8 mouse cellular contexts compared by ENCODE assay signal in the genomic region with DNA sequence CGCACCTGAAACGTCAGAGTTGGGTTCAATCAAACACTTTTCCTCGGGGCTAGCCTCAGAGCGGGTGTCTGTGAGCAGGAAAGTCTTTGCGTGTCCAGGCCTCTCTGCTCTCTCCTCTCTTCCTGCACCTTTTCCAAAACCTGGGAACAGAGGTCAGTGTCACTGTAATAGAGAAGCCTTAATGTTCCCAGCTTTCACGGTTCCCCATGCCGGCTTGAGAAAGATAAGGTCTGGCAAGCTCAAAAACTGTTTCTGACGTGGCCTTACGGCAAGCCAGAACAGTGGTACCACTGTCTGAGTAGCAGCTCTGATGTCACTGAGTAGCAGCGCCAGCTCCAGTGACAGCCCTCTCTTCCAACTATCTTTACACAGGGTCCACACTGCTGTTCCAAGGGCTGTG. TPM values are rescaled to one million over a fixed set of nuclear protein-coding genes. Genes with fewer than 3 reads are reported as not detected.
DNase-seq lines count a peak whose midpoint lies in the region; ATAC-seq and TF ChIP-seq lines count a peak whose summit lies in the region.

No protein-coding gene starts in this region.

- H3K27me3 ChIP-seq in heart, embryonic 14.5 days (ENCODE audit: control insufficient read depth, insufficient read depth, low read length): no peaks in the 10 kb centered on the region
- H3K27me3 ChIP-seq in forebrain, postnatal 0 days (ENCODE audit: insufficient read depth, low read length): no peaks in the 10 kb centered on the region

- no peak for ATAC-seq in heart, embryonic 14.5 days (ENCODE audit: insufficient number of reproducible peaks, insufficient read depth, low FRiP score, low read depth)
- ATAC-seq in forebrain, postnatal 0 days: no peak
- no peak for ATAC-seq in activated CD4-positive, CD25-positive, alpha-beta regulatory T cell, adult 4 months

- peak overlapping the region in 1 of 2 experiments; percentile 31; a peak in 1 of 4 replicates for H3K27ac ChIP-seq in heart, embryonic 14.5 days (replicated peaks in 1 of 2; ENCODE audit: control insufficient read depth in 1 of 2, insufficient read depth in 1 of 2, low read depth in 2 of 2, low read length in 2 of 2)
- H3K27ac ChIP-seq in ES-E14 (ENCODE audit: insufficient read depth, low read depth, low read length, poor library complexity, severe bottlenecking) (no peak overlapping the region), macrophage (no peak overlapping the region)
- no peak overlapping the region for H3K27ac ChIP-seq in forebrain, postnatal 0 days (ENCODE audit: low read depth, low read length)

- H3K36me3 ChIP-seq in heart, embryonic 14.5 days (ENCODE audit: control insufficient read depth, insufficient read depth, low read length): peaks cover 54% of the 10 kb centered on the region
- H3K36me3 ChIP-seq in ES-E14 (ENCODE audit: control insufficient read depth, insufficient read depth, low read length, poor library complexity, severe bottlenecking) (peaks cover 26% of the 10 kb centered on the region), macrophage (ENCODE audit: inconsistent target) (peaks cover 33% of the 10 kb centered on the region)
- H3K36me3 ChIP-seq in forebrain, postnatal 0 days (ENCODE audit: insufficient read depth): peaks cover 50% of the 10 kb centered on the region

- no peaks in the 10 kb centered on the region for H3K79me2 ChIP-seq in macrophage (ENCODE audit: inconsistent target)

- in situ Hi-C loops in ES-E14 (cut with MboI; ENCODE audit: low sequenced_read_pairs in 2 of 2, unreplicated experiment in 2 of 2): no loop called here

- no peak for DNase-seq in heart, adult 9 months (ENCODE audit: low spot score in 2 of 2)
- no peak for DNase-seq in ES-E14 (ENCODE audit: low read depth, low spot score)
- DNase-seq in forebrain, postnatal 0 days: no peak
- DNase-seq in thymus, postnatal 25 days: no peak
- DNase-seq in ovary, adult 18-20 months (ENCODE audit: low spot score): no peak

- peak overlapping the region; percentile 92 for H3K4me2 ChIP-seq in heart, embryonic 14.5 days (ENCODE audit: low read length)
- H3K4me2 ChIP-seq in forebrain, postnatal 0 days (ENCODE audit: low read depth): peak overlapping the region; percentile 98

- peak overlapping the region; percentile 76 for H3K9ac ChIP-seq in heart, embryonic 14.5 days (ENCODE audit: low read length)
- peak overlapping the region; percentile 64; the same call in 1 of the 2 replicates for H3K9ac ChIP-seq in ES-E14 (ENCODE audit: insufficient read depth, low read depth, low read length, poor library complexity, severe bottlenecking)
- H3K9ac ChIP-seq in forebrain, postnatal 0 days: peak overlapping the region; percentile 64

- H3K4me1 ChIP-seq in heart, embryonic 14.5 days (ENCODE audit: control insufficient read depth in 2 of 2, insufficient read depth in 2 of 2, low read length in 2 of 2): peaks cover 11 to 12% of the 10 kb centered on the region in 2 experiments
- peaks cover 0 to 7% of the 10 kb centered on the region in 2 experiments; a peak in 1 of 4 replicates for H3K4me1 ChIP-seq in ES-E14 (ENCODE audit: control insufficient read depth in 2 of 2, insufficient read depth in 2 of 2, low read length in 2 of 2, poor library complexity in 1 of 2)
- peaks cover 16% of the 10 kb centered on the region; the same call in 1 of the 2 replicates for H3K4me1 ChIP-seq in forebrain, postnatal 0 days (ENCODE audit: insufficient read depth)

- no peaks in the 10 kb centered on the region for H3K9me3 ChIP-seq in heart, embryonic 14.5 days (ENCODE audit: control insufficient read depth, low read length)
- no peaks in the 10 kb centered on the region for H3K9me3 ChIP-seq in ES-E14 (ENCODE audit: control insufficient read depth, insufficient read depth, low read depth, low read length)
- no peaks in the 10 kb centered on the region for H3K9me3 ChIP-seq in forebrain, postnatal 0 days (ENCODE audit: low read length)

- 40% methylated on average over 10 of the region's 10 CpGs for WGBS in heart, embryonic 14.5 days
- 61% methylated on average over 10 of the region's 10 CpGs for WGBS in forebrain, postnatal 0 days
- 57% methylated on average over 10 of the region's 10 CpGs for WGBS in macrophage (ENCODE audit: missing documents)

- TF ChIP-seq CTCF in forebrain, postnatal 0 days (IDR thresholded peaks at IDR 0.05; ENCODE audit: low read depth): no peak

- H3K4me3 ChIP-seq in heart, embryonic 14.5 days (ENCODE audit: control insufficient read depth in 1 of 2, insufficient read depth in 1 of 2, low read depth in 1 of 2, low read length in 2 of 2): peak overlapping the region; percentile 58 to 63
- H3K4me3 ChIP-seq in ES-E14 (ENCODE audit: insufficient read depth in 1 of 2, low read depth in 1 of 2, low read length in 2 of 2, poor library complexity in 1 of 2, severe bottlenecking in 1 of 2): peak overlapping the region; percentile 64 to 70; a peak in 3 of 4 replicates
- peak overlapping the region; percentile 54 for H3K4me3 ChIP-seq in forebrain, postnatal 0 days (ENCODE audit: low read depth, low read length)
- H3K4me3 ChIP-seq in macrophage (ENCODE audit: inconsistent target): peak overlapping the region; percentile 71

TF ChIP-seq in ES-E14, 5 proteins besides CTCF, POLR2A, EP300 and RAD21 (continues in another document):
- TF ChIP-seq HCFC1 (IDR thresholded peaks at IDR 0.05; ENCODE audit: borderline replicate concordance, insufficient read depth, low read length) (no peak), MAFK (IDR thresholded peaks at IDR 0.05; ENCODE audit: insufficient read depth, low read depth, low read length) (no peak)

RNA-seq across cellular contexts. Expression of a gene that starts 0.8 kb away (rescaled TPM):
- 16.9 and 23.7 TPM in 2 replicates for polyA plus RNA-seq in heart, embryonic 14.5 days (2014; fragmentation: Nextera tagmentation; extraction: Ambion mirVana)
- 30.3 and 65.0 TPM in 2 replicates for total RNA-seq in ES-E14 (2012; rRNA removed)
- total RNA-seq in forebrain, postnatal 0 days (2014; rRNA removed): 57.6 and 58.4 TPM in 2 replicates
- 31.0 and 41.0 TPM in 2 replicates for polyA plus RNA-seq in forebrain, postnatal 0 days (2015; fragmentation: Nextera tagmentation; extraction: Ambion mirVana)
- total RNA-seq in macrophage (2018; cell fraction: chromatin; rRNA removed): 100 to 1,000 TPM in 14 of 26 experiments, 10 to 100 TPM in 12; 41.8 to 196 (median 107) TPM
- total RNA-seq in macrophage (2018; cell fraction: cytosol; rRNA removed): 10 to 100 TPM in 4 of 26 experiments, 1 to 10 TPM in 22; 5.1 to 12.6 (median 7.8) TPM
- total RNA-seq in macrophage (2018; cell fraction: nucleus; rRNA removed): 10 to 100 TPM; 12.0 to 87.9 (median 37.9) TPM
- 8.8 to 16.3 TPM (median 8.9 TPM) in 3 replicates for polyA plus RNA-seq in macrophage (2018)
- 10 to 100 TPM; 19.7 to 24.1 TPM for polyA plus RNA-seq in activated CD4-positive, CD25-positive, alpha-beta regulatory T cell, adult 4 months (2017; shearing (Covaris generic))

RNA-seq across cellular contexts. Expression of a gene that starts 1.0 kb away (rescaled TPM):
- 109 and 135 TPM in 2 replicates for polyA plus RNA-seq in heart, embryonic 14.5 days (2014; fragmentation: Nextera tagmentation; extraction: Ambion mirVana)
- 53.9 TPM in 2 replicates for total RNA-seq in ES-E14 (2012; rRNA removed)
- total RNA-seq in forebrain, postnatal 0 days (2014; rRNA removed): 28.5 and 52.1 TPM in 2 replicates
- polyA plus RNA-seq in forebrain, postnatal 0 days (2015; fragmentation: Nextera tagmentation; extraction: Ambion mirVana): 91.3 and 114 TPM in 2 replicates
- total RNA-seq in macrophage (2018; cell fraction: chromatin; rRNA removed): 10 to 100 TPM in 5 of 26 experiments, 1 to 10 TPM in 21; 1.8 to 12.4 (median 6.7) TPM
- total RNA-seq in macrophage (2018; cell fraction: cytosol; rRNA removed): 10 to 100 TPM; 34.6 to 85.0 (median 58.4) TPM
- total RNA-seq in macrophage (2018; cell fraction: nucleus; rRNA removed): 10 to 100 TPM in 20 of 26 experiments, 1 to 10 TPM in 6; 5.2 to 28.2 (median 11.8) TPM
- polyA plus RNA-seq in macrophage (2018): 70.5 to 93.2 TPM (median 84.4 TPM) in 3 replicates
- 100 to 1,000 TPM; 163 to 165 TPM for polyA plus RNA-seq in activated CD4-positive, CD25-positive, alpha-beta regulatory T cell, adult 4 months (2017; shearing (Covaris generic))

RNA-seq across cellular contexts. Expression of a gene that starts 6.7 kb away (rescaled TPM):
- polyA plus RNA-seq in heart, embryonic 14.5 days (2014; fragmentation: Nextera tagmentation; extraction: Ambion mirVana): 0.69 and 1.9 TPM in 2 replicates
- 20.1 and 34.3 TPM in 2 replicates for total RNA-seq in ES-E14 (2012; rRNA removed)
- 598 and 666 TPM in 2 replicates for total RNA-seq in forebrain, postnatal 0 days (2014; rRNA removed)
- 681 and 697 TPM in 2 replicates for polyA plus RNA-seq in forebrain, postnatal 0 days (2015; fragmentation: Nextera tagmentation; extraction: Ambion mirVana)
- 1 to 10 TPM in 19 of 26 experiments, under 1 TPM in 1, not detected in 6; 0.86 to 7.7 (median 3.2) TPM for total RNA-seq in macrophage (2018; cell fraction: chromatin; rRNA removed)
- 10 to 100 TPM in 1 of 26 experiments, 1 to 10 TPM in 25; 2.1 to 10.9 (median 6.8) TPM for total RNA-seq in macrophage (2018; cell fraction: cytosol; rRNA removed)
- 1 to 10 TPM in 24 of 26 experiments, not detected in 2; 1.1 to 5.9 (median 2.3) TPM for total RNA-seq in macrophage (2018; cell fraction: nucleus; rRNA removed)
- polyA plus RNA-seq in macrophage (2018): 5.4 to 14.4 TPM (median 7.5 TPM) in 3 replicates
- not detected for polyA plus RNA-seq in activated CD4-positive, CD25-positive, alpha-beta regulatory T cell, adult 4 months (2017; shearing (Covaris generic))

RNA-seq across cellular contexts. Expression of a gene that starts 12.5 kb away (rescaled TPM):
- 7.7 and 11.9 TPM in 2 replicates for polyA plus RNA-seq in heart, embryonic 14.5 days (2014; fragmentation: Nextera tagmentation; extraction: Ambion mirVana)
- 43.6 and 66.6 TPM in 2 replicates for total RNA-seq in ES-E14 (2012; rRNA removed)
- 7.2 and 13.2 TPM in 2 replicates for total RNA-seq in forebrain, postnatal 0 days (2014; rRNA removed)
- polyA plus RNA-seq in forebrain, postnatal 0 days (2015; fragmentation: Nextera tagmentation; extraction: Ambion mirVana): 11.2 and 12.7 TPM in 2 replicates
- total RNA-seq in macrophage (2018; cell fraction: chromatin; rRNA removed): 10 to 100 TPM in 18 of 26 experiments, 1 to 10 TPM in 8; 2.2 to 46.3 (median 16.5) TPM
- 100 to 1,000 TPM in 2 of 26 experiments, 10 to 100 TPM in 24; 59.8 to 110 (median 79.5) TPM for total RNA-seq in macrophage (2018; cell fraction: cytosol; rRNA removed)
- 10 to 100 TPM; 10.4 to 54.5 (median 22.9) TPM for total RNA-seq in macrophage (2018; cell fraction: nucleus; rRNA removed)
- polyA plus RNA-seq in macrophage (2018): 50.0 to 96.7 TPM (median 78.2 TPM) in 3 replicates
- 10 to 100 TPM; 17.0 to 20.9 TPM for polyA plus RNA-seq in activated CD4-positive, CD25-positive, alpha-beta regulatory T cell, adult 4 months (2017; shearing (Covaris generic))

RNA-seq across cellular contexts. Expression of a gene that starts 17.4 kb away (rescaled TPM):
- polyA plus RNA-seq in heart, embryonic 14.5 days (2014; fragmentation: Nextera tagmentation; extraction: Ambion mirVana): 1.7 and 4.7 TPM in 2 replicates
- not detected in 2 replicates for total RNA-seq in ES-E14 (2012; rRNA removed)
- total RNA-seq in forebrain, postnatal 0 days (2014; rRNA removed): 3.6 and 4.8 TPM in 2 replicates
- polyA plus RNA-seq in forebrain, postnatal 0 days (2015; fragmentation: Nextera tagmentation; extraction: Ambion mirVana): 3.1 and 4.9 TPM in 2 replicates
- total RNA-seq in macrophage (2018; cell fraction: chromatin; rRNA removed): 10 to 100 TPM in 5 of 26 experiments, 1 to 10 TPM in 19, not detected in 2; 1.0 to 16.7 (median 4.0) TPM
- total RNA-seq in macrophage (2018; cell fraction: cytosol; rRNA removed): 10 to 100 TPM in 19 of 26 experiments, 1 to 10 TPM in 7; 5.6 to 78.3 (median 25.1) TPM
- 10 to 100 TPM in 12 of 26 experiments, 1 to 10 TPM in 14; 1.7 to 44.5 (median 8.1) TPM for total RNA-seq in macrophage (2018; cell fraction: nucleus; rRNA removed)
- polyA plus RNA-seq in macrophage (2018): 26.0 to 63.7 TPM (median 28.8 TPM) in 3 replicates
- polyA plus RNA-seq in activated CD4-positive, CD25-positive, alpha-beta regulatory T cell, adult 4 months (2017; shearing (Covaris generic)): not detected

Comparison
In these comparisons a context has a peak if more than half of its experiments do, and no peak if none do; other contexts are left out.
1. RNA of a gene that starts 6.7 kb away (polyA plus RNA-seq): 681 to 697 TPM in forebrain, postnatal 0 days; 5.4 to 14.4 TPM in macrophage, 0.69 to 1.9 TPM in heart, embryonic 14.5 days and not detected in activated CD4-positive, CD25-positive, alpha-beta regulatory T cell, adult 4 months; every median in the first group is over 10 times any median in the second.
2. Peak in every context shown above with its lines, with median percentiles within 50 percentile points of each other: H3K4me3 ChIP-seq and H3K9ac ChIP-seq.